Mouse (Mus musculus): ENCODE measurements around the gene Fam213a. TPM values are rescaled to one million over a fixed set of nuclear protein-coding genes. Genes with fewer than 3 reads are reported as not detected.

The Fam213a gene
- polyA plus RNA-seq, 1 experiment, result 138 TPM

DNA sequence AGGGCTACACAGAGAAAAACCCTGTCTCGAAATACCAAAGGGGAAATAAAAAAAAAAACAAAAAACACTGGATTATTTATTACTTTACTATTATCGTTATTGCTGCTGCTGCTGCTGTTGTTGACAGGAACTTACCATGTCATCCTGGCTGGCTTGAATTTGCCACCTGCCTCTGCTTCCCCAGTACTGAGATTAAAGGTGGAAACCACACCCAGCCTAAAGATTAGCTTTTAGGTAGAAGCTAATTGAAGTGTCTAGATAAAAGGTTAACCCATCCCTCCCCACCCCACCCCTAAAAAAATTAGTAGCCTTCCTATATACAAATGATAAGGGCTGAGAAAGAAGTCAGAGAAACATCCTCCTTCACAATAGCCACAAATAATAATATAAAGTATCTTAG lies 69.8 kb downstream of the Fam213a start:
- no peak for DNase-seq (ENCODE audit: extremely low spot score in 1 of 2, low spot score in 1 of 2)

Other genes starting within 250 kb of the Fam213a start
- gene Sh2d4b, start 120.5 kb downstream of the Fam213a start, polyA plus RNA-seq (2012; rRNA removed), result 1.1 and 1.3 TPM in 2 replicates
- 46.4 and 47.7 TPM in 2 replicates for gene Tspan14, start 47.0 kb downstream of the Fam213a start, polyA plus RNA-seq (2012; rRNA removed)
- 0.55 and 0.66 TPM in 2 replicates for gene Dydc2, start 55.4 kb upstream of the Fam213a start, polyA plus RNA-seq (2012; rRNA removed)
- gene Dydc1, start 59.1 kb upstream of the Fam213a start, polyA plus RNA-seq (2012; rRNA removed), result not detected in 2 replicates
- 0.06 TPM in 1 of 2 replicates, not detected in the other for gene Mat1a, start 91.2 kb upstream of the Fam213a start, polyA plus RNA-seq (2012; rRNA removed)
- not detected in 2 replicates for gene Sftpa1, start 118.0 kb upstream of the Fam213a start, polyA plus RNA-seq (2012; rRNA removed)
- gene Mbl1, start 137.7 kb upstream of the Fam213a start, polyA plus RNA-seq (2012; rRNA removed), result not detected in 2 replicates
- not detected in 2 replicates for gene Sftpd, start 171.4 kb upstream of the Fam213a start, polyA plus RNA-seq (2012; rRNA removed)

All from frontal cortex, adult 2 months (tissue).